Mouse (Mus musculus) olfactory bulb, adult 2 months (tissue): Measurements from ENCODE around the gene Tyw1.

Source experiments
- CTCF ChIP-seq: fragments of 200-500 bp; IDR thresholded peaks from 2 replicates; pipeline ENCODE4 v1.5.1; 2012; ENCODE audit warnings: low read depth, mild to moderate bottlenecking, low read length, moderate library complexity; ENCODE audit not compliant: insufficient read depth
- POLR2A ChIP-seq: fragments of 200-500 bp; IDR thresholded peaks from 2 replicates; pipeline ENCODE4 v1.6.1; 2012; ENCODE audit warnings: mild to moderate bottlenecking, low read depth, low read length, moderate library complexity; ENCODE audit not compliant: insufficient read depth

- TF ChIP-seq CTCF (no peak), POLR2A (no peak)
These were observed 15.6 kb upstream of the Tyw1 start for GRCm38 (mm10) chr5:130239856-130240255.
